Mouse (Mus musculus): ENCODE measurements around the gene Atp6v0a1.

The Atp6v0a1 gene

GRCm38 (mm10) chr11:101009046-101009887 is at the start of gene Atp6v0a1:
TSS of gene Atp6v0a1 (plus strand) at chr11:101009452.
- DNase-seq, result peak; percentile 98

DNA sequence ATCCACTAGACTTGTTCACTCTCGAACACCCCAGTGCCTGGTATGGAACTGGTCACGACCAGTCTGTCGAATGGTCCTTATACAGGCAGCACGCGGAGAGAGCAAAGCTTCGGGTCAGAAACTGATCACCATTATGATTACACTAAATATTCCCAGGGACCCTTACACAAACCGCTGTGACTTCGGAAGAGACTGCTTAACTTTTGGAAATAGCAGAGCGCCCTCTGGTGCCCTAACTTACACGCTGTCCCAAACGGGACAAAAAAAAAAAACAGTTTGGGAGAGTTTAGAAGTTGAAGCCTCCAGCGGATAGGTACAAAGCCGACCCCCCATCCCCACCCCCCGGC is 49.8 kb upstream of the Atp6v0a1 start:
- DNase-seq, result peak; percentile 72

DNA sequence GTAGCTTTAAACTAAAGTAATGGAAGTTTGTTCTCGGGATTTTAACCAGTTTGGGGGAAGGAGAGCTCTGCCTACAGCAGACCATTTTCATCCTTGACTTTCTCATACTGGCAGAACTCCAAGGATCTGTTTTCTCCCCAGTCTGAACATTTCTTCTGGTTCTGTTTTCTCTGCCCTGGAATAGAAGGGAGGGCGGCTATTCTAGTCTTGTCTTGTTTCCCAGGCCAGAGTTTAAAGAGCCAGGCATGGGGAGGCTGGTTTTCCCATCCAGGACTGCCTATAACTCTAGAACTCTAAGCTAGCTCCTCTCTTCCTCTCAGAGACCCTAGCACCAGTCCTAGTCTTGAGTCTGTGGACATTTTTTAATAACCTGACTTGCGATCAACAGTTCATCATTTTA is 49.4 kb upstream of the Atp6v0a1 start:
- no peak for DNase-seq

GRCm38 (mm10) chr11:100960540-100960939 is 48.7 kb upstream of the Atp6v0a1 start:
- peak; percentile 69 for DNase-seq

DNA sequence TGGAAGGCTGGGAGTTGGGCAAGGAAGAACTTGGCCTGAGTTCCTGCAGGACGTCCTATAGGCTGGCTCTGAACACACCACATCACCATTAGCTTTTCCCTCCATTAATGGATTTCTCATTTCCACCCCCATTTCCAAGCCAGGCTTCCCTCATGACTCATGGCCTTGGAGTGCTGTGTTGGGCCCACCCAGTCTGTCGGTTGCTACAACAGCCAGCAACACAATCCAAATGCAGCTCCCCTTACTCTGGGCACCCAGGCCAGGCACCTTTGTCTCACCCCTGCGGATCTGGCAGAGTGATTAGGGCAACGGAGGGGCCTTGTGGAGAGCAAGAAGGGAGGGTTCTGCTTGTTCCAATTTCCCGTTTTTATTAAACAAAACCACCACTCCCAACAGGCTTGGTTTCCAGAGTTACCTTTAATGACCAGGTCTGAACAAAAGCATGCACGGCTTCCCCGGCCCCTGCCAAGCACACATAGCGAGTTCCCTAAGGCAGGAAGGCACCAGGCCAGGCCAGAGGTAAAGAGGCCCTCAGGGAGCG is 46.8 kb upstream of the Atp6v0a1 start:
- DNase-seq, result no peak

GRCm38 (mm10) chr11:100963647-100964046 is 45.6 kb upstream of the Atp6v0a1 start:
- no peak for DNase-seq

DNA sequence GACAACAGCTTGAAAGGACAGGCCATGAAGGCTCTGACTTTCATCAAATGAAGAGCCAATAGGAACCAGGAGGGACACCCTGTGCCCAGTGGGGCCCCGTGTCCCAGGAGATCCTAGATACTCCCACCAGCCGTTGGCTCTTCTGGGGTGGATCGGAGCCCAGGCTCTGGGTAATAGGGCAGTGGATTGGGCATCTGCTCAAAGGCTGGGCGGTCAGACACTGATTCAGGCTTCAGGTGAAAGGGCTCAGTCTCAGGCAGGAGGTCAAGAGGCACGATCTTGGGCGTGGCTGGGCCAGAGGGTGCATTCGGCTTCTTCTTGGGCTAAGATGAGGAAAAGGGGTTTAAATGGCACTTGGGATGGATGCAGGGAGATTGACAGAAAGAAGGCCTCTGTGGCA is 45.1 kb upstream of the Atp6v0a1 start:
- no peak for DNase-seq

DNA sequence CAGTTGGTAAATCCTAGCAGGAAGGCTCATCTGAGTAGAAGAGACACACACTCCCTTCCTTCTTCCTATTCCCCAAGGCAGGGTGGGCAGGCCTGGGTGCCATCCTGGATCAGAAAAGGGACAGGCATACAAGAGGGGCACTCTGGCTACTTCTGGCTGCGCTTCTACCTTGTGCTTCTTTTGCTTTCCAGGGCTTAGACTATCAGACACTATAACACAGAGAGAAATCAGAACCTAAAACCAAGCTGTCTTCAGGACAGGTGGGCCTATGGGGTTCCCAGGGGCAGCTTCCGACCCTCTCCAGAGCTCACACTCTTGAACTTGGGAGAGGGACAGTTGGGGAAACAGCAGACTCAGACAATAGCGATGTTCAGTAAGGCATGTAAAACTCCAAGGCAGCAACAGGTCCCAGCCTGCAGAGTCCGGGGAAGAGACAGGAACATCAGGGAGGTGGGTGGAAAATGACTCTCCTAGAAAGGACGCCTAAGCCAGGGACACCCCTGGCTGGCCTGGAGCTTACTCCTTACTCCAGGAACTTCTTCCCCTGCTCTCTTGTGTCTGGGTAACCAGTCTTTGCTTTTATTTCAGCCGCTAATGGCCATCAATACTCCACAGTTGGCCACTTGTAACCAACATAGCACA is 44.2 kb upstream of the Atp6v0a1 start:
- no peak for DNase-seq

DNA sequence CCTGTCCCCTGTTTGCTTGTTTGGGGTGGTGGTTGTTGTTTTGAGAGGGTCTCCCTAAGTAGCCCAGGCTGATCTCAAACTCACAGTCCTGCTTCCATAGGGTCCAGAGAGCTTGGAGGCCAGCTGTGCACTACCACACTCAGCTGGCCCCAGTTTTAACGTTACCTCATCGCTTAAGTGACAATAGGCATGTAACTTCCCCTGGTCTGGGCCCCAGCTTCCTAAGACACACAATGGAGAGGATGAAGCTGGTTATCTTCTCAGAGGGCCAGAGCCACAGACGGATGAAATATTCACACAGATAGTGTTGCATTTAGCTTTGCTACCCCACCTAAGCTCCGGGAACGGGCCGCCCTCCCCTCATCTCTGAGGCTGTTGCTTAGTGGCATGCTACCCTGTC is 43.5 kb upstream of the Atp6v0a1 start:
- DNase-seq, result no peak

DNA sequence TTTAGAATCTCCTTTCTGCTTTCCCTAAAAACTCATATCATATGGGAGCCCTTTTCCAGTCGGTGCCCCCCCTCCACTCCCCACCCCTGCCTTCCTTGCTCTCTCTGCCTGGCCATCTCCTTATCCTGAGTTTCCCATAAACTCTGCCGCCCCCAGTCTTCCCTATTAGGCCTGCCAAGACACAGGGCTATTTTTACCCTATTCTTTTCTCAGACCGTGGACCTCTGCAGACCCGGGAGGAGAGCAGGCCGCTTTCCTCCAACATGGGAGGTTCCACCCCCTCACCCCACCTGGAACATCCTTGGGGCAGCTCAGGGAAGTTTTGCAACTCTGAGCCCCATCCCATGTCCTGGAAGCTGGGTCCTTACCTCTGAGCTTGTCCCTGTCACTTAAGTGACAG is 41.9 kb upstream of the Atp6v0a1 start:
- no peak for DNase-seq

GRCm38 (mm10) chr11:100967881-100968420 is 41.3 kb upstream of the Atp6v0a1 start:
- DNase-seq, result no peak

DNA sequence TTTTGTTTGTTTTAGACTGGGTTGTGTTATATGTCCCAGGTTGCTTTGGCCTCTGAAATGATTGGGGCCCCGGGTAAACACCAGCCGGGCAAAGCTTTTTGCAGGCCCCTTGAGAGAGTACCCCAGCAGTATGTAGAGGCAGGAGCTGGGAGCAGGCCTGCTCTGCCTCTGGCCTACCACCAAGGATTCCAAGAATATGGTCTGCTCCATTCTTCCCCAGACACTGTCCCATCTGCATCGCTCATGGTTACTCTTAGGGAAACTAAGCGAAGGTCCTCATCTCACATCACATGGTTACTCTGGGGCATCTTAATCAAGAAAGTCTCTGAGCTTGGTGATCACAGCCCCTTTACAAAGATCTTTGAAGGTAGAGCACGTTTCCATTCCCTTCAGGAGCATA is 40.8 kb upstream of the Atp6v0a1 start:
- no peak for DNase-seq

DNA sequence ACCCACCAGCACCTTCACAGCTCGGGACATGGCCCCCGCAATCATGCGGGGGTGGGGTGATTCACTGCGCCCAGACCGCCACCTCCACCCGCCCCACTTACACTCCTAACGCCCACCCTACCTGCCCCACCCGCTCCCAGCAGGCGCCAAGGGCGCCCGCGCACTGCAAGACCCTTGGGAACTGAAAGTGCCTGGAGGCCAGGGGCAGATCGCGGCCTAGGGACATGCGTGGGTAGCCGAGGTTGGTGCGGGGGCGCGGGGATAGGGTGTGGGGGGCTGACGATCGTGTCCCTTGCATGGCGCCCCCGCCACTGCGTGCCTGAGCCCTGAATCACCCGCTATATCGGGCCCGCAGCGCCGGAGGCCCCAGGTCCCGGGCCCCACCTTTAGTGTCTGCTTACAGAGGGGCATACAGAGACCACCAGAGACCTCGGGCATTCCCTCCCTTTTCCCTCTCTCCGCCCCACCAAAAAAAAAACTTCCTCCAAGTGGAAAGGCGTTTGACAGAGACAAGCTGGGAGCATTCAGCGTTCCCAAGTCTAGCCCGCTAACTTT is 40.0 kb upstream of the Atp6v0a1 start:
- DNase-seq, result no peak

DNA sequence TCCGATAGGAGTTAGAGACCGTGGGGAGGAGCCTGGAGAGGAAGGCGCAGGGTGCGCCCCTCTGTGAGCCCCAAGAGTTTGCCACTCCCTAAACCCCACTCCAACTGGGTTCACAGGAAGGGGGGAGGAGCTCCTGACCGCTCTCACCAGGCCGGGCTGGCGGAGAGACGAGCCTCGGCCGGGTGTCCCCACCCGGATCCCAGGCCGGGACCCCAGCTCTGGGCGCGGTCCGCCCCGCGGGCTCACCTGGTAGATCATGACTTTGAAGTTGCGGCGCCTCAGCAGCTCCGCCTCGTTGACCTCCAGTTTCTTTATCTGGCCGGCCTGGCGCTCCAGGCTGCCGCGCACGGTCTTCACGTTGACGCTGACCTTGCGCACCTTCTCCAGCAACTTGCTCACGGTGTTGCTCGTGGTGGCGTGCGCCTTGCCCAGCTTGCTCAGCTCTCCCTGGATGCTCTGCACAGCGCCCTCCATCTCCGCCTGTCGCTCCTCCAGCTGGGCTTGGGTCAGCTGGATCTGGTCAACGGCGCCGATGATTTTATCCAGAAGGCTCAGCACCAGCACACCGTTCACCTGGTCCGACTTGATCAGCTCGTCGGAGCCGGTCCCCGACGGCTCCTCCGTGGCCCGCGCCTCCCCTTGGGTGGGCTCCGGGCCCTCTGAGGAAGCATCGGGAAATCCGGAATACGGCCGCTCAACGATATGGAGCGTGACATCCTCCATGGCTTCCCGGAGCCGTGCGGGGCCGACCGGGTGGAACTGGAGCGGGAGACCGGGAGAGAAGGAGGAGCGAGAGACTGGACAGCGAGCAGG is 39.3 kb upstream of the Atp6v0a1 start:
- no peak for DNase-seq

- peak; percentile 41 for DNase-seq
These were observed 38.7 kb upstream of the Atp6v0a1 start, which contains the start of gene Cavin1 for GRCm38 (mm10) chr11:100970557-100970937. TSS of gene Cavin1 (minus strand) at chr11:100970887.

GRCm38 (mm10) chr11:100971455-100971854 is 37.8 kb upstream of the Atp6v0a1 start:
- no peak for DNase-seq

- no peak for DNase-seq
These were observed 36.0 kb upstream of the Atp6v0a1 start for GRCm38 (mm10) chr11:100973245-100973644.

DNA sequence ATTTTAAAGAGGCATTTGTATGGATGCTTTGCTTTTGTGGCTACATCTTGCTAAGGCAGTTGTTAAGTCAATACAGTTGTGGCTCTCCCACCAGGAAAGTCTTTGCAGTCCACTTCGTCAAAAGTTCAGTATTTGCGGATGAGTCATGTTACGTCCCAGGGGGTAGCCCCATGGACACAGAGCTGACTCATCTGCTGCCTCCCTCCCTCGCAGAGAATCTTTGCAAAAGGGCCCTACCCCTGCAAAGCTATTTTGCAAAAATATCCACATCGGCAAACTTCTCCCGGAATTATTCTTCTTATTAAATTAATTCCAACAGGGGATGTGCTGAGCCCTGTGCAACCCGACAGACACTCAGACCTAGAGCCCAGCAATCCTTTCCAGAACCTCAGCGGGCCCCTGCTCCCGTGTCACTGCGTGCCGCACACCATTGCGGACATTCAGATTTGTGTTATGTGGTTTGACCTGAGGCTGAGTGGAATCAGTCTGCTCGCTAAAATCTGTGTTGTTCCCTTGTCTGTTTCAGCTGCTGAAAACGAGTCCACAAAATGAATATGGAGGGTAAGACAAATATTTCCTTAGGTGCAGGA is 34.8 kb upstream of the Atp6v0a1 start:
- DNase-seq, result no peak

GRCm38 (mm10) chr11:100975241-100975640 is 34.0 kb upstream of the Atp6v0a1 start:
- no peak for DNase-seq

DNA sequence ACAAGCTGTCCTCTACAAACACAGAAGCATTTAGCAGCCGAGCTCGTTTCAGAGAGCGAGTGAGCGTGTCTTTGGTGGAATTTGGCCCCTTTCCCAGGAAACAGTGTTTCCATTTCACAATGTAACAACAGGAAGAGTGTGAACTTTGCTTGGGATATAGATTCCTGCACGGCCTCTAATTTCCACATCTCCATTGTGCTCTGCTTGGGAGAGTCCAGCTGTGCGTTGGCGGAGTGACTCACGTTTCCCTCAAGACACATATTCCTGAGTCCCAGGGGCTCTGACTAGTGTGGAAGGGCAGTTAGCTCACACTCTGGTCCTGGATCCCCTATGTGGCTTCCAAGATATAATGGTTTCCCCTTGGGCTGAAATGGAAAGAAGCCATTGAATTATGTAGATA is 29.4 kb upstream of the Atp6v0a1 start:
- no peak for DNase-seq

- DNase-seq, result no peak
These were observed 28.8 kb upstream of the Atp6v0a1 start for GRCm38 (mm10) chr11:100980438-100980837.

DNA sequence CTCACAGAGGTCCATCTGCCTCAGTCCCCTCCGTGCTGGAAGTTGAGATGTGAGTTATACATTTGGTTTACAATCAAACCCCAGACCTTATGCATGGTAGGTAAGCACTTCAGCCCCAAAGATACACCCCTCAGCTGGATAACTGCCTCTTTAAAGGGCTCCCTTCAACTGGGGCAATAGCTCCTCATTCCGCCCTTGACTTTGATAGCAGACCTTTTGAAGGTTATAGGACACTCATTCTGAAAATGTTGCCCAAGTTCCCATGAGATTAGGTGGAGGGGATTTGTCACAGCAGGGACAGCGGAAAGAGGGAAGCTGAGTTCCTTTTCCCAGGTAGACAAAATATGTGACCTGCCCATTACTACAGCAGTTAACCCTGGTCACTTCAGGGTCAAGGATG is 28.0 kb upstream of the Atp6v0a1 start:
- DNase-seq, result no peak
